Mouse (Mus musculus) ES-E14 (cell line): ENCODE results near the gene Ms4a6d.

ENCODE experiments used
- CHD2 ChIP-seq: IDR thresholded peaks from 2 replicates; pipeline ENCODE4 v1.6.1; 2014; ENCODE audit warnings: mild to moderate bottlenecking, low read depth, low read length, inconsistent platforms
- MAFK ChIP-seq: IDR thresholded peaks from 2 replicates; pipeline ENCODE4 v1.6.1; 2014; ENCODE audit warnings: mild to moderate bottlenecking, low read depth, low read length, inconsistent platforms; ENCODE audit not compliant: insufficient read depth
- ZNF384 ChIP-seq: IDR thresholded peaks from 2 replicates; pipeline ENCODE4 v1.6.1; 2012; ENCODE audit warnings: low read depth, low read length, inconsistent platforms

- TF ChIP-seq MAFK (no peak), CHD2 (no peak), ZNF384 (no peak)
Measured at GRCm38 (mm10) chr19:11547911-11548310, 56.7 kb downstream of the Ms4a6d start.
